Mouse (Mus musculus) kidney, embryonic 14.5 days (tissue): ENCODE measurements around the gene Serac1. TPM values are rescaled to one million over a fixed set of nuclear protein-coding genes. Genes with fewer than 3 reads are reported as not detected.

Experiments used
- ATAC-seq: fragments of 200-750 bp; cut with Nextera tagmentation; 2 replicates; pipeline ENCODE4 v1.8.0; 2017; ENCODE audit warnings: moderate number of reproducible peaks, mild to moderate bottlenecking, moderate TSS enrichment, moderate library complexity; ENCODE audit not compliant: low FRiP score, low TSS enrichment
- H3K27ac ChIP-seq: fragments of 300-500 bp; sonication (generic); 2 replicates; pipeline ENCODE4 v1.5.1; 2014; ENCODE audit warnings: low read depth, mild to moderate bottlenecking, low read length, moderate library complexity, mixed read lengths
- H3K27me3 ChIP-seq: fragments of 300-500 bp; sonication (generic); 2 replicates; pipeline ENCODE4 v1.6.1; 2014; ENCODE audit warnings: mild to moderate bottlenecking, low read length; ENCODE audit not compliant: control insufficient read depth, insufficient read depth
- H3K36me3 ChIP-seq: fragments of 300-500 bp; sonication (generic); 2 replicates; pipeline ENCODE4 v1.6.1; 2014; ENCODE audit warnings: low read length, mixed read lengths; ENCODE audit not compliant: control insufficient read depth, insufficient read depth
- H3K4me1 ChIP-seq: fragments of 300-500 bp; sonication (generic); 2 replicates; pipeline ENCODE4 v1.6.1; 2014; ENCODE audit warnings: low read length, mixed read lengths; ENCODE audit not compliant: control insufficient read depth, insufficient read depth
- H3K4me2 ChIP-seq: fragments of 300-500 bp; sonication (generic); replicated peaks from 2 replicates; pipeline ENCODE4 v1.6.1; 2014; ENCODE audit warnings: low read depth, mild to moderate bottlenecking, low read length
- H3K4me3 ChIP-seq: fragments of 300-500 bp; sonication (generic); 2 replicates; pipeline ENCODE4 v1.5.1; 2014; ENCODE audit warnings: mild to moderate bottlenecking, low read length
- H3K9ac ChIP-seq: fragments of 300-500 bp; sonication (generic); 2 replicates; pipeline ENCODE4 v1.6.1; 2014; ENCODE audit warnings: low read depth, mild to moderate bottlenecking, low read length, moderate library complexity
- H3K9me3 ChIP-seq: fragments of 300-500 bp; sonication (generic); 2 replicates; pipeline ENCODE4 v1.6.1; 2016; ENCODE audit warnings: low read length; ENCODE audit not compliant: control insufficient read depth
- WGBS: fragments of 180-500 bp; shearing (Covaris S2); extraction: QIAGEN DNeasy Blood & Tissue Kit; methylation state at CpG from one replicate; pipeline ENCODE4 v1.1.7; 2014; 5-methylcytosine and 5-hydroxymethylcytosine counted together
- polyA plus RNA-seq: library from polyadenylated mRNA; unstranded; fragments of >200 nt; fragmentation: Nextera tagmentation; extraction: Ambion mirVana; gene quantifications from 2 replicates; pipeline ENCODE4 v1.2.1, GENCODE M21; 2014

The Serac1 gene
- polyA plus RNA-seq, 1 experiment from 2014 or later, result 6.6 TPM

GRCm38 (mm10) chr17:6083323-6083890 is 3.9 kb upstream of the Serac1 start:
- Histone ChIP-seq H3K4me3 (no peak overlapping the region), H3K9me3 (no peaks in the 10 kb centered on the region), H3K27me3 (no peaks in the 10 kb centered on the region), H3K27ac (no peak overlapping the region), H3K9ac (no peak overlapping the region), H3K4me2 (no peak overlapping the region), H3K4me1 (peaks cover 4% of the 10 kb centered on the region; the same call in 1 of the 2 replicates), H3K36me3 (peaks cover 35% of the 10 kb centered on the region)
- ATAC-seq, result no peak
- WGBS, result 93% methylated on average over 5 of the region's 5 CpGs

GRCm38 (mm10) chr17:6073405-6073804 is 6.1 kb downstream of the Serac1 start:
- no peak overlapping the region for H3K4me3 ChIP-seq
- peak; percentile 85 for ATAC-seq
- no peak overlapping the region for H3K27ac ChIP-seq
- no peaks in the 10 kb centered on the region for H3K4me1 ChIP-seq
- H3K36me3 ChIP-seq, result peaks cover 15% of the 10 kb centered on the region; the same call in 1 of the 2 replicates
- H3K9ac ChIP-seq, result no peak overlapping the region
- 14% methylated on average over 7 of the region's 7 CpGs for WGBS
- H3K27me3 ChIP-seq, result no peaks in the 10 kb centered on the region
- no peaks in the 10 kb centered on the region for H3K9me3 ChIP-seq
- no peak overlapping the region for H3K4me2 ChIP-seq

- Histone ChIP-seq H3K4me2 (no peak overlapping the region), H3K36me3 (peaks cover 24% of the 10 kb centered on the region; the same call in 1 of the 2 replicates), H3K27me3 (no peaks in the 10 kb centered on the region), H3K27ac (no peak overlapping the region), H3K4me1 (no peaks in the 10 kb centered on the region), H3K9ac (no peak overlapping the region), H3K4me3 (no peak overlapping the region), H3K9me3 (no peaks in the 10 kb centered on the region)
- ATAC-seq, result no peak
- WGBS, result 94% methylated on average over 6 of the region's 6 CpGs
Measured at GRCm38 (mm10) chr17:6069866-6070265, 9.7 kb downstream of the Serac1 start.

- Histone ChIP-seq H3K4me1 (no peaks in the 10 kb centered on the region), H3K27me3 (no peaks in the 10 kb centered on the region), H3K36me3 (peaks cover 23% of the 10 kb centered on the region; the same call in 1 of the 2 replicates), H3K9me3 (no peaks in the 10 kb centered on the region), H3K9ac (no peak overlapping the region), H3K27ac (no peak overlapping the region), H3K4me3 (no peak overlapping the region), H3K4me2 (no peak overlapping the region)
- ATAC-seq, result no peak
- 94% methylated on average over 7 of the region's 7 CpGs for WGBS
Measured at GRCm38 (mm10) chr17:6067613-6068012, 11.9 kb downstream of the Serac1 start.

- no peak overlapping the region for H3K9ac ChIP-seq
- H3K4me3 ChIP-seq, result no peak overlapping the region
- no peaks in the 10 kb centered on the region for H3K27me3 ChIP-seq
- no peak overlapping the region for H3K27ac ChIP-seq
- no peak for ATAC-seq
- no peak overlapping the region for H3K4me2 ChIP-seq
- no peaks in the 10 kb centered on the region for H3K9me3 ChIP-seq
- H3K4me1 ChIP-seq, result no peaks in the 10 kb centered on the region
- peaks cover 18% of the 10 kb centered on the region; the same call in 1 of the 2 replicates for H3K36me3 ChIP-seq
- WGBS, result 94% methylated on average over 2 of the region's 2 CpGs
Measured at GRCm38 (mm10) chr17:6066021-6066420, 13.5 kb downstream of the Serac1 start.

- no peak overlapping the region for H3K27ac ChIP-seq
- no peak for ATAC-seq
Measured at GRCm38 (mm10) chr17:6063532-6063931, 16.0 kb downstream of the Serac1 start.

GRCm38 (mm10) chr17:6062793-6063192 is 16.7 kb downstream of the Serac1 start:
- no peak for ATAC-seq

More at GRCm38 (mm10) chr17:6063532-6063931, 16.0 kb downstream of the Serac1 start:
- no peak overlapping the region for H3K9ac ChIP-seq
- H3K4me1 ChIP-seq, result no peaks in the 10 kb centered on the region
- H3K9me3 ChIP-seq, result no peaks in the 10 kb centered on the region
- no peaks in the 10 kb centered on the region for H3K27me3 ChIP-seq
- H3K4me3 ChIP-seq, result no peak overlapping the region
- 86% methylated on average over 5 of the region's 5 CpGs for WGBS
- peaks cover 15% of the 10 kb centered on the region; the same call in 1 of the 2 replicates for H3K36me3 ChIP-seq
- no peak overlapping the region for H3K4me2 ChIP-seq

GRCm38 (mm10) chr17:6054934-6055355 is 24.6 kb downstream of the Serac1 start:
- WGBS, result 21% methylated on average over 5 of the region's 5 CpGs
- peaks cover 2% of the 10 kb centered on the region; the same call in 1 of the 2 replicates for H3K36me3 ChIP-seq
- no peaks in the 10 kb centered on the region for H3K27me3 ChIP-seq
- no peaks in the 10 kb centered on the region for H3K9me3 ChIP-seq
- ATAC-seq, result no peak
- H3K9ac ChIP-seq, result no peak overlapping the region
- H3K4me3 ChIP-seq, result no peak overlapping the region
- H3K4me1 ChIP-seq, result no peaks in the 10 kb centered on the region
- no peak overlapping the region for H3K4me2 ChIP-seq
- no peak overlapping the region for H3K27ac ChIP-seq

More at GRCm38 (mm10) chr17:6062793-6063192, 16.7 kb downstream of the Serac1 start:
- no peak overlapping the region for H3K9ac ChIP-seq
- H3K4me1 ChIP-seq, result no peaks in the 10 kb centered on the region
- peaks cover 15% of the 10 kb centered on the region; the same call in 1 of the 2 replicates for H3K36me3 ChIP-seq
- no peaks in the 10 kb centered on the region for H3K9me3 ChIP-seq
- WGBS, result 66% methylated on average over 8 of the region's 8 CpGs
- H3K27me3 ChIP-seq, result no peaks in the 10 kb centered on the region
- no peak overlapping the region for H3K4me3 ChIP-seq
- H3K27ac ChIP-seq, result no peak overlapping the region
- H3K4me2 ChIP-seq, result no peak overlapping the region

GRCm38 (mm10) chr17:6052801-6053200 is 26.7 kb downstream of the Serac1 start:
- no peaks in the 10 kb centered on the region for H3K4me1 ChIP-seq
- H3K9ac ChIP-seq, result no peak overlapping the region
- no peak overlapping the region for H3K4me3 ChIP-seq
- H3K4me2 ChIP-seq, result no peak overlapping the region
- no peak for ATAC-seq
- peaks cover 7% of the 10 kb centered on the region; the same call in 1 of the 2 replicates for H3K36me3 ChIP-seq
- H3K9me3 ChIP-seq, result no peaks in the 10 kb centered on the region
- H3K27ac ChIP-seq, result no peak overlapping the region
- no peaks in the 10 kb centered on the region for H3K27me3 ChIP-seq
- WGBS, result 86% methylated on average over 4 of the region's 4 CpGs
